Mouse (Mus musculus) retina, embryonic 14.5 days (tissue): Measurements from ENCODE around the gene Ghrh.

Source experiments
- DNase-seq: peaks from one replicate; pipeline ENCODE4 v3.0.0-alpha.2; 2015; ENCODE audit warnings: low spot score

Gene Ghrh

DNA sequence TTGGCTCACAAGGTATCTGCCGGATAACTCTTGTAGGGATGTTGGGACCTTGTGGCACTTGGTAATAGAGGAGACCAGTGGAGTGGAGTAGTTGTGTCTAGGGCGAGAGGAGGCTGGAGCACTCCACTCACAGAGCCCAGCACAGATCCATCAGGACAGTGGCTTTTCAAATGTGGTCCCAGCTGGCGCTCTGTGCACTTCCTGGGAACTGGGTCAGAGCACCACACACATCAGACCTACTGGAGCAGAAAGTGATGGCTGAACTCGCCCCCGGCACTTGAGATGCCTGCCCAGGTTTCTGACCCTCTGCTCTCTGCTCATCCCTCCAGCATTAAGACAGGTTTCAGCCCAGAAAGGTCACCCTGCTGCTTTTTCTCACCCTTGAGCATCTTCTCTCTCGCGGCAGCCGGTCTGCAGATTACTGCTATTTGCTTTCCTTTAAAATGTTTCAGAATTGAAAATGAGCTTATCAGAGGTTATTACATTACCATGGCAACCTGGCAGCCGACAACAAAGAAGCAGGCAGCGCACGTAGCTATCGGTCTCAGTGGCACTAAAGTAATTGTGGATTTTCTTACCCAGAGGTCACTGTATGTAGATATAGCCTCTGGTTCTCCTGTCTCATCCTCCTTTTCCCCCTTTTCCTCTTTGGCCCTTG, 1.9 kb upstream of the Ghrh start:
- DNase-seq: peak; percentile 86

DNA sequence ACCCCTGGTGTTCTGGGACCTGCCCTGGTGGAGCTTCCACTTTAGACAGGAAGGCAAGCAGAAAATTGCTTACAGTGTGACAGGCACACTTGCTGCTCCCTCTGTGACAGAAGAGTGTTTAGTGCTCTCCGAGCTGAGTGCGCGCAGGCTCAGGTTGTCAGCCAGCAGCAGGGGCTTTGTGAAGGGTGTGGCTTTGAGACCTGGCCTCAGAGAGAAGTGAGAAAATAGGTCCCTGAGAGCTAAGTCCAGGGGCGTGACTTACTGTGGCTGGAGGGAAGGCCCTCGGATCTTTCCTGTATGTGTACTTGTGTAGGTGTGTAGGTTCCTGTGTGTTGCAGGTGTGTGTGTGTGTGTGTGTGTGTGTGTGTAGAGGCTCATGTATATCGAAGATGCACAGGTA, 4.0 kb downstream of the Ghrh start:
- DNase-seq: no peak

DNA sequence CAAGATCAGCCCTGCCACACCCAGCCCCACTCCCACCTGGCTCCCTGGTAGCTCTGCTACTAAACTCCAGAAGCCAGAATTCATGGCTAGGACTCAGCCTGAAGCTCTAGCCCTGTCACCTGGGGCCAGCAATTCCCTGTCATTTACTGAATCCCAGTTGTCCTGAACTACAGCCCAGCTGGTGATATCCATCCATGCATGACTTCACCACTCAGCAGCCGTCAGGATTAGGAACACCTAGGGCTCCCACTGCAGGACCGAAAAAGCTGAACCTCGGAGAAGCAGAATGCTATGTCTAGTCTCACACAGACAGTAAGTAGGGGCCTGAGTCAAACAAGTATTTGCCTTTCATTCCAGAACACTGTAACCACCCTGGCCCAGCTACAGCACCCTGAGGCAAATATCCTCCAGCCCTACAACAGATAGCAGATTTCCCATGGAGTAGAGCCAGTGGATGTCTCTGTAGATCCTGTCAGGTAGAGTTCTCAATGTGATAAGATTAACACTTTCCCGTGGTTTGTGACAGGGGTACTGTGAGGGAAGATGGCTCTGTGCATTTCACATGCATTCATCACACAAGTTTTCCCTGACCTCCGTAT, 4.9 kb downstream of the Ghrh start:
- peak; percentile 45 for DNase-seq

DNA sequence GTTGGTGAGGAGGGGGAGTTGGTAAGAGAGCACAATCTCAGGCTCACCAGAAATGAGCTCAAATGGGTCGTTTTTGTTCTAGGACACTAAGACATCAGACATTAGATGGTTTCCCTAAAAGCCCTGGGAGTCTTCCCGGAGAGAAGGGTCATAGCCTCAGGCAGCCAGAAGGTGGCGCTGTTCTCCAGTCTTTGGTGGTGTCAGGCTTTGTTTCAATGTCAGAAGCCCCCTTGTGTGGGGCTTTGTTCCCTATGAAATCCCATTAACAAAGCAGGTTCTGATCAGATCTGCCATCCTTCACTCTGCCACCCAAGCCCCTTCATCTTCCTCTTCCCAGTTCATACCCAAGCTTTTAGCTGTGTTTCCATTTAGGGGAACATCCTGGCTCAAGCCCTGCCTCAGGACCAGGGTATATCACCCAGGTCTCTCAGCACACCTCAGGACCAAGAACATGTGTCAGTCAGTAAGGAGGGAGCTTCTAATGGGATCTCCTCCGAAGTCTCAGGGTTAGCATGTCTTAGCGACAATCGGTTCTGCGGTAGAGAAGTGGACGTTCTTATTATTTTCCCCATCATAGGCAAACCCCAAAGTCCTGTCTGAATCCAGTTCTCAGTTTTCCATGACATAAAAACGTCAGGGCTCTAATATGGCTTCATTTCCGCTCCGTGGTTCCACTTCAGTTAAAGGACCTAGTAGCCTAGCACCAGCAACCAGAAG, 5.6 kb downstream of the Ghrh start:
- DNase-seq: peak; percentile 95

DNA sequence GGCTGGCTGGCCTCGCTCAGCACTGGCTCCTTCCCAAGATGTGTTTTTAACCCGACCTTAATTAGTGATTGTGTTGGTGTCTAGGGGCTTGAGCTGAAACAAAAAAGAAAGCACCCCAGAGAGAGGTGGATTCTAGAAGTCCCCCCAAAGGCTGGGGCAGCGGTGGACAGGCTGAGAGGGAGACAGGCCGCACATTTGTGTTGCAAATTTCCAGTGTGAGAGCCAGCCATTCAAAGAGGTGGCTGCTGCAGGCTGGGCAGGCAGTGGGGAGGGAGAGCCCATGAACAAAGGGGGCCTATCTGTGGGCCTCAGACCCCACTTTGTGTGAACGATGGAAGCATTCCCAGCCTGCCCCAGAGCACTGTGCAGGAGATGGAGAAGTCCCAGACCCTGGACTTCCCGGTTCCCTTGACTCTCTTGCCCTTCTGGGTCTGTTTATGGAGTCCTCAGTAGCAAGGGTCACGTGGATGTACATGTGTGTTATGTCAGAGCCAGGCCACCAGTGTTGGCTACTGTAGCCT, 7.0 kb downstream of the Ghrh start:
- DNase-seq: no peak

DNA sequence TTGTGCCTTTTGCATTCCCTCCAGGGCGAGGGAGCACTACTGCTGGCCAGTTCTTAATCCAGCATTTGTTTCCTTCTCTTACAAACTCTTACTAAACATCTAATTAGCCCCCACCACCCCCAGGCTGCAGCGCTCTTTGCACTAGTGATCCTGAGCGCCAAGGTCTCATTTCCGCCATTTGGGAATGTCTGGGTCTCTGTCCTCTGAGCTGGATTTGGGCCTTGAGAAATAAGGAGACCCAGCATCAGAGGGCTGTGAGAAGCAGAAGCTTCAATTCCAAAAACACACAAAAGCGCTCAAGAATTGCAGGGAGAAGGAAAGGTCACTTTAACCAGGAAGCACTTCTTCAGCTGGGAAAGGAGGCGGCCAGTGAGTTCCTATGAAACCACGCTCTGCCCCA, 7.8 kb downstream of the Ghrh start:
- no peak for DNase-seq

DNA sequence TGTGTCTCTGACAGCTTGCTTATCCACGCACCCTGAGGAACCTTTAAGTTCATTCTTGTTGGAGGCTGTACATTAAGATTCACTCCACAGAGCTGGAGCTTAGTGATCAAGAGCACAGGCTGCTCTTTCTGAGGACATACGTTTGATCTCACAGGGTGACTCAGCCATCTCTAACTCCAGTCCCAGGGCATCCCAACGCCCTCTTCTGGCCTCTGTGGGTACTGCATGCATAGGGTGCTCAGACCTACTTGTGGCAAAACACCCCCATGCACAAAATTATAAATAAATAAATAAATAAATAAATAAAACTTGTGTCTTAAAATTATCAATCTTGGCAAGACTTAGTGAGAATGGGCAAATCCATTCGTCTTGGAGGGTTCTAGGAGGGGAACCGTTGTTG, 8.6 kb downstream of the Ghrh start:
- peak; percentile 82 for DNase-seq

DNA sequence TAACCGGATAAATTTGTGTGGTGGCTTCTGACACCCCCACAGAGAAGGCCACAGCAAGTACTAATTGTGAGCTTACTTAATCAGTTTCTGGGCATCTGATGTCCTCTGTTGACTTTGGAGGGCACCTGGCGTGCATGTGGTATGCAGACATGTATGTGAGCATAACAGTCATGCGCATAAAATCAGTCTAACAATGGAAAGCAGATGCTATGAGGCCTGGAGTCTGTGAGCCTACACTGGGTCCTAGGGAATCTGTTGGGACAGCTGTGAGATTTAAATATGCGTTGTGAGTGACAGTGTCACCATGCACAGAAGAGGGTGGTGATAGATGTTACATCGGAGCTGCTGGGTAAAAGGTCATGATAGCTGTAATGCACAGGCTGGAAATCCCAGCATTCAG, 15.2 kb downstream of the Ghrh start:
- DNase-seq: no peak

DNA sequence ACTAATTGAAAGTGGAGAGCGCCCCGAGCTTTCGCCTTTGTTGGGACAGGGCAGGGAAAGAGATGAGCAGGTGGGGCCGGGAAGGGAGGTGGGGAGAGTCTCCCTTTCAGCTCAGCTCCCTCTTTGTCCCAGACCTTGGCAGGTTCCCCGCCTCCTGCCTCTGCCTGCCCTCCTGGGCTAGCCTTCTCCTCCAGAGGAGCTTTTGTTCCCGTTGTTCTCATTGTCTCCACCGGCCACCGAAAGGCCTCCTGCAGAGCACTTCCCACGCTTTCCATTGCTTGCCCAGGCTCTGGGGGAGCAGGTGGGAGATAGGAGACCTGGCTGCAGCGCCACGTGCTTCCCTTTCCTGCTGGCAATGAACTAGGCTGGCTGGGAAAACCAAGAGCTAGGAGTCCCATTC, 18.7 kb downstream of the Ghrh start:
- DNase-seq: peak; percentile 60

DNA sequence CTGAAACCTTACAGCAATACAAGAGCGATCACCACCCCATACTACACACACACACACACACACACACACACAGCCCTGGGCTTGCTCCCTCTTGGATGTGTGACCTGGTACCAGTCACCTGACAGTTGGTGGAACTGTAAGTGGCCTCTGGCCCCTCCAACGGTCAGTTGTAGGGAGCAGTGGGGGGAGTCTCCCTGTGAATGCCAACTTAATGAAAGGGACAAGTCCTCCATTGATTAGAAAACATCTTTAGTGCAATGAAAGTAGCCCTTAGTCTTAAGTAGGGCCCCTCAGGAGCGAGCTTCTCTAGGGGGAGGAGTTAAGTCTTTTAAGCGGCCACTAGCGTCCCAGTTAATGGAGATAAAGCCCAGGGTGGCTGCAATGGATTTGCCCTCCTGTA, 19.2 kb downstream of the Ghrh start:
- DNase-seq: no peak

DNA sequence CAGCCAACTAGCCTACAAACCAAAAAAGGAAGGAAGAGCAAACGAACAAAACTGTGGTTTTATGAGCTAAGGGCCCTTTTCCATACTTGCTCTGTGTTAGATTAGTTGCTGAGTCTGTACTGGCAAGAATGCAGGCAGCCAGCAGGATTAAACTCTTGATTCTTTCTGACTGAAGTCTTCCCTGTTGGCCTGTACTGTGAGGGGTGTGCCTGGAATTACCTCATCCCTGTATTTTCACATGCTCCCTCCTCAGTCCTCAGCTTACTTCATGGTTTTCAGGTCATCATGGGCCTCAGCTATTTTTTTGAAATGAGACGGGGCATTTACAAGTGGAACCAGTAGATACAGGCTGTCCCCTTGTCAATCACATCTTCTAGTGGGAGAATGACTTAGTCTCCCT, 22.1 kb downstream of the Ghrh start:
- no peak for DNase-seq

DNA sequence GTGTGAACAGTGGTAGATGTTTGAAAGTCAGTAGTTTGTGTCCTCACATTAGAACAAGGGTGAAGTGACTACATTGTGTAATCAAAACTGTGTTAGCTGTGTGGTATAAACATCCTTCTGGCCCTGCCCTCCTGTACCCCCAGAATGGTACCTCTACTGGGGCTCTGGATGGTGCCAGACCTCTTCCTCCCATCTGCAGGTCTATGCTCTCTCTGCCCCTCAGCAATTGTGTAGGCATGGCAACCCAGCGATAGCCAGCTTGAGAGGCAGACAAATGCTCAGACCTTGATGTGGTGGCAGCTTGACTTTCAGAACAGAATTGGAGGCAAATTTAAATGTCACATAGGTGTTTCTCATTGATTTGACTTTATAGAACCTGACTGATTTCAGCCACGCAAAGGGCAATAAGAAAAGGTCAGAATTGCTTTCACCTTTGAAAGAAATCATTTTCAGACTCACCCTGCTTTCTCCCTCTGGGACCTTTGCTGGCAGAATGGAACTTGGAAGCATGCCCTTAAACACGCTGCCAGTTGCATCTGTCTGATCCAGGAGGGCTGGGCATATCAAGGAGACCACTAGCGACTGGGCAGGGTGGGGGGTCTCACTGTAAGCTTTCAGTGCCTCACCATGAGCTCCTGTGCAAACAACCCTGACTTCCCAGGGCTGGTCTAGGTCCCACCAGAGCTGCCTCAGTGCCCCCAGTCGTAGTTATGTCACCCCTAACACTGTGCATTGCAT, 25.1 kb downstream of the Ghrh start:
- DNase-seq: no peak

DNA sequence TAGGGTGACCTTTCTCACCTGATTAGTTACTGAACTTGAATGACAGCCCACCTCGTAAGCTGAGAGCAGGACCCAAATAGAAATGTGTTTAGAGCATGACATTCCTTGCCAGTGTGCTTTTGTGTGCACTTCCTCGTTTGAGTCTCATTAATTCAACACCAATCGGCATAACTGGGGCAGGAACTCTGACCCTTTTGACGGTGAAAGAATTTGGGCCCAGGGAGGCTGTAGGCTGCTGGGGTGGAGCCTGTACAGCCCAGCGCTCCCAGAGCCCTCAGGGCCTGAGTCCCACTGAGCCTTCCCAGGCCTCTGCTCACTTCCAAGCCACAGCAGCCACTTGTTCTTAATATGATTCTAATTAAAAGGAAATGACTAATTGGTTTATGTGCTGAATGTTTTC, 26.4 kb downstream of the Ghrh start:
- peak; percentile 59 for DNase-seq

DNA sequence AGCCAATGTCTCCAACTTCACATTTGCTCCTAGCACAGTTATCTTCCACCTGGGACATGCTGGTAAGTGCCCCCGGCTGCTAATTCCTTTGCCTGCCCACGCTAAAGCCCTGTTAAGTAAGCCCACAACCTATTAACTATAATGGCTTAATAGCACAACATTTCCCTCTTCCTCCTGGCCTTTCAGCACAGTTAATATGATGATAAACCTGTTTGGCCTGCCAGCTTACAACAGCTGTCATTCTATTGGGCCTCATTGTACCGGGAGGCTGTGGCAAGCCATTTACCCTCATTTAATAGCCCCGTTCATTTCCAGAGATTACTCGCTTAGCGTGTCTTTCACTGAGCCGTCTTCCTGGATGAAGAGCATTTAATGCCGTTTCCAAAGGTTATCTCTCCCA, 27.2 kb downstream of the Ghrh start:
- DNase-seq: no peak

DNA sequence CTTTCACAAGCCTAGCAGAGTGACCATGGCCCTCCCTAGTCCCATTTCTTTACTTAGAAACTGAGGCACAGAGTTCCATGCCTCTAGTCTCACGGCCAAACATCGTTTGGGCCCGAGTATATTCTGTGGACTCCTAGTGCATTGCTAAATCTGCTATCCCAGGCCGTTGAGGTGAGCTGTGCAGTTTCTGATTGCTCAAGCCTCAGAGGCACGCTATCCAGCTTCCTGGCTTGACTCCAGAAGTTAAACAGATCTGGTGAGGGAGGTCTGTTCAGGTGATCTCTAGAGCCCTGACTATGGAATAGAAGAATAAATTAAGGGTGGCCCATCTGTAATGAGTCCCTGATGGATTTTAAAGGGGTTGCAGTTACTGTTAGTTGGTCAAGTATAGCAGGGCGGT, 30.1 kb downstream of the Ghrh start:
- no peak for DNase-seq

DNA sequence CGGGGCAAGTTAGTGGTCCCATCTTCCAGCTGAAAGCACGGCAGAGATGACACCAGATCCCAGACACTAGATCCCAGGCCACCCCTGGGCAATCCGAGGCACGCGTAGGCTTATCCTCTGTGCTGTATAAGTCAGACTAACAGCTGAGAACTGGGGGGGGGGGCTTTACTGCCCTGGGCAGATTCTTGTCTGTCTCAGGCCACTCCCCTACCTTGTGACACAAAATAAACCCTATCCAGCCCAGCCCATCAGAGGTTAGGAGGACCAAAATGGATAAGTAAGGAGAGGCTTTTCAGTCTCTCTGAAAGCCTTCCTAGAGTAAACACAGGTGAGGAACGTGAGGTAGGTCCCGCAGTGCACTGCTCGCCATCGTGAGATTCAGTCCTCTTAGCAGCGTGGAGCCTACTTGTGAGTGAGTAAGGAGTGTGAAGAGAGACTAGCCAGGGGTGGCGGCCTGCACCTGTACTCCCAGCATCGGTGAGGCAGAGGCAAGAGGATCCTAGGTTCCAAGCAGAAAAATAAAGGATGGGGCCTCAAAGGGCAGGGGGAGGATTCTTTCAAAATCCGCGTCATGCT, 30.9 kb downstream of the Ghrh start:
- DNase-seq: no peak

DNA sequence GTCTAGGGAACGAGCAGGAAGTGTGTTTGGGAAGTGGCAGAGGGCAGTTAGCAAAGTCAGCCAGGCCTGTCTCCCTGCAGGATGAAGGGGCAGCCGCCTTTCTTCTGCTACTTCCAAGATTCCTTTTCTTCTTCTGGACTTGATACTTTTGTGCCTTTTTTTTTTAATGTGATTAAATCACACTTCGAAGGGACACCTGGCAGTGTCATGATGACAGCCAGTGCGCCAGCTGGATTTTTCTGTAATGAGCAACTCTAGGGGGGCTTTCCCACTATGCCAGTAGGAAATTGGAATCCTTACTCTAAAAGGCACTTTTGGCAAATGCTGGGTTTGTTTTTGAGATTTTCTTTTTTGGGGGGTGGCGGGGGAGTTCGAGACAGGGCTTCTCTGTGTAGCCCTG, 31.8 kb downstream of the Ghrh start:
- DNase-seq: no peak

DNA sequence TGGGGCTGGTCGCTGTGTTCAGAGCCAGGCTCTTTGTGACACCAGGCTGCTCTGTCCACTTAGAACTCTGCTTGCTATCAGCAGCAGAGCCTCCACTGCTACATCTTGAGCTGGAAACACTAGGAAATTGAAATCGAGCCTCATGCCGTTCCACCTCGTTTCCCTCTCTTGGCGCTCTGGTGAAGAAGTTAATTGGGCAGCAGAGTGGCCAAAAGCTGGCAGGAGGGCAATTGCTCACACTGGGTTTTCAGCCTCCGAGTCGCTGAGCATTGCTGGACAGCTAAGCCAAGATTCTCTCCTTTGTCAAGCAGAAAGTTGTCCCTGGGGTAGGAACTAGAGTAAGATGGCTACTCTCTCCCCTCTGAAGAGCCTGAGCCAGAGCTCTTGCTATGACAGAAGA, 33.0 kb downstream of the Ghrh start:
- no peak for DNase-seq

DNA sequence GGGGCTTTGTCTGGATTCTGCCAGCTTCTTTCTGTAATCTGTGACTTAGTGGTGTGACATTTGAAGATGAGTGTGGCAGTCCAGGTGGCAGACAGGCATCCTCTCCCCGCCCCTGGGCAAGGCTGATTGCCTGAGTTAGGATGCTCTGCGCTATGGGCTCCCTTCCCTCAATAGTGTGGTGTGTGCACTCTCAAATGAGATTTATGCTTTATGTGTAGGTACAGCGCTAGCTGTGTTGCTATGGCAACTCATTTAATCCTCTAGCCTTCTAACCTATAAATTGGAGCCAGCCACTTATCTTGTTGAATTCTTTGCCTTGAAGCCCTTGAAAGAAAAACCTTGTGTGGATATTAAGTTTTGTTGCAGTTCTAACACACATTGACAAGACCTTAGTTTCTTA, 33.6 kb downstream of the Ghrh start:
- DNase-seq: no peak

DNA sequence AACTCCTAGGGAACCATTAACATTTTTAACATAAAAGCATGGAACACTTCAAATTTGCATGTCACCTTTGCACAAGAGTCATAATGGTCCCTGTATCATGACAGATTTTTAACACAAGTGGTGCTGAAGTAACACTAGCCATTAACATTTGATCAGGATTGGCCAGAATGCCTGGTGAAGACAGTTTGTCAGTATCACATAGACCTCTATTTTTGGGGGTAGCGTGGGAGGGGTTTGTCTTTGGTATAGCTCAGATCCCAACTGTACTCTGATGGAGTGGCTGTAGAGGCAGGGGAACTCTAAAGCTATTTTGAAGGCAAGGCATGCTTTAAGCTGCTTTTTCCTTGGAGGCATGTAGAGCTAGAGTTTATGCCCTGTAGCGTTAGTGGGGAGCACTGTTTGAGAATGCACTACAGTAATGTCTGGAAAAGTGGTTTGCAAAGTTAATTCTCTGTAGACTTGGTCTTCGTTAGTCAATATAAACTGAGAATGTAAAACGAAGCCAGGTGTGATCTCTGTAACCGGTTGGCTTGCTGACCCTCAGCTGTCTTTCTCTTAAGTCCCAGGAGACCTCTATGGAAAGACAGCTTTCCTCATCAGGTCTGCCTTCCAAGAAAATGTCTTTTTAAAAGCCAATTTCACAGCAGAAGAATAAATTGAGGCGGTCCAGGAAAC, 36.2 kb downstream of the Ghrh start:
- no peak for DNase-seq

DNA sequence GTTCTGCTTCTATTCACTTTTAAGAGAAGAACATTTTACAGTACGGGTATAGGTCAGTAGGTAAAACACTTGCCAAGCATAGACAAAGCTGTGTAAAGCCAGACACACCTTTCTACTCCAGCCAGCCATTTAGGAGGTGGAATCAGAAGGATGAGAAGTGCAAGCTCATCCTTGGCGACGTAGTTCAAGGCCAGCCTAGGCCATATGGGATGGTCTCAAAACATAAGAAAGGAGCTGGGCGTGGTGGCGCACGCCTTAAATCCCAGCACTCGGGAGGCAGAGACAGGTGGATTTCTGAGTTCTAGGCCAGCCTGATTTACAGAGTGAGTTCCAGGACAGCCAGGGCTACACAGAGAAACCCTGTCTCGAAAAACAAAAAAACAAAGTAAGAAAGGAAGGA, 37.7 kb downstream of the Ghrh start:
- DNase-seq: no peak
